Mouse (Mus musculus) thymus, adult 2 months (tissue): ENCODE measurements at regions not wholly inside any gene's neighbourhood (a gene's known extent, or its start where the extent isn't known, plus 50 kb on each side); places are given as distances from the start of the nearest gene placed in this dataset.

Experiments
- DNase-seq: peaks from one replicate; pipeline ENCODE4 v3.0.0; 2021
- H3K27ac ChIP-seq: fragments of 200-500 bp; 2 replicates; pipeline ENCODE4 v1.5.1; 2012; ENCODE audit warnings: low read length, control low read depth; ENCODE audit not compliant: control insufficient read depth, insufficient read depth
- H3K27me3 ChIP-seq: fragments of 200-500 bp; 2 replicates; pipeline ENCODE4 v1.6.1; 2012; ENCODE audit warnings: mild to moderate bottlenecking, low read length, moderate library complexity, mixed read lengths; ENCODE audit not compliant: control insufficient read depth, insufficient read depth
- H3K36me3 ChIP-seq: fragments of 200-500 bp; 2 replicates; pipeline ENCODE4 v1.6.1; 2012; ENCODE audit warnings: mild to moderate bottlenecking, low read length, moderate library complexity; ENCODE audit not compliant: control insufficient read depth, insufficient read depth
- H3K4me1 ChIP-seq: fragments of 200-500 bp; replicated peaks from 2 replicates; pipeline ENCODE4 v1.6.1; 2012; ENCODE audit warnings: low read length; ENCODE audit not compliant: control insufficient read depth, insufficient read depth
- H3K4me3 ChIP-seq: fragments of 200-500 bp; 2 replicates; pipeline ENCODE4 v1.5.1; 2012; ENCODE audit warnings: mild to moderate bottlenecking, low read length, control low read depth, moderate library complexity; ENCODE audit not compliant: control insufficient read depth, insufficient read depth
- CTCF ChIP-seq: fragments of 200-500 bp; IDR thresholded peaks from 2 replicates; pipeline ENCODE4 v1.5.1; 2012; ENCODE audit warnings: mild to moderate bottlenecking, control low read depth, low read length, moderate library complexity, borderline replicate concordance; ENCODE audit not compliant: control insufficient read depth, poor library complexity, insufficient read depth; ENCODE audit errors: extremely low read depth
- POLR2A ChIP-seq: fragments of 200-500 bp; IDR thresholded peaks from 2 replicates; pipeline ENCODE4 v1.6.1; 2012; ENCODE audit warnings: mild to moderate bottlenecking, low read length, control low read depth, moderate library complexity; ENCODE audit not compliant: control insufficient read depth, poor library complexity, insufficient read depth; ENCODE audit errors: extremely low read depth
- WGBS: fragments of 180-500 bp; shearing (Covaris S2); methylation state at CpG from one replicate; pipeline ENCODE4 v1.1.7; 2018; 5-methylcytosine and 5-hydroxymethylcytosine counted together

GRCm38 (mm10) chr11:63351999-63352398 is 223.2 kb downstream of the Pmp22 start:
- DNase-seq = peak; percentile 12
- no peaks in the 10 kb centered on the region for H3K36me3 ChIP-seq
- peak overlapping the region; percentile 95 for H3K27ac ChIP-seq
- peaks cover 9% of the 10 kb centered on the region; the same call in 1 of the 2 replicates for H3K4me1 ChIP-seq
- no peak for TF ChIP-seq CTCF
- TF ChIP-seq POLR2A = no peak
- WGBS = 63% methylated on average over 8 of the region's 8 CpGs
- H3K4me3 ChIP-seq = no peak overlapping the region
- H3K27me3 ChIP-seq = no peaks in the 10 kb centered on the region

DNA sequence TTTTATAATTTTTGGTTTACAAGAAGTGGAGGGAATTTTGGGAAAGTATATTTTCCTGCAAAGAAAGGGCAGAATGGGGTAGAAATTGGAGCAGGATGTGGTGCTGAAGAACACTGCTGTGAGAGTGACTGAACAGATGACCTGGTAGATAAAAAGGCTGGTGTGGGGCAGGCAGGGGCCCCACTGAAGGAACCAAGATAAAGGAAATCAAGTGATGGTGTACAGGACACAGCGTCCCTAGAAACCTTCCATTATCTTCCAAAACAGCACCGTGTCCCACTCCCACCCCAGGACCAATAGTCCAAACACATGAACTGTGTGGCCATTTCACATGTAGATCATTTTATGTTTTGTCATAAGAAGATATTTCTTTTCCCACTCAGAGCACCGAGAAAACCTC is 224.2 kb downstream of the Pmp22 start:
- TF ChIP-seq CTCF = no peak
- no peak for TF ChIP-seq POLR2A
- Histone ChIP-seq H3K4me3 (no peak overlapping the region), H3K27ac (no peak overlapping the region; the same call in 1 of the 2 replicates), H3K4me1 (peaks cover 9% of the 10 kb centered on the region; the same call in 1 of the 2 replicates), H3K27me3 (no peaks in the 10 kb centered on the region), H3K36me3 (no peaks in the 10 kb centered on the region)
- no peak for DNase-seq
- WGBS = 58% methylated on average over 3 of the region's 3 CpGs

- H3K36me3 ChIP-seq = no peaks in the 10 kb centered on the region
- DNase-seq = peak; percentile 14
- 72% methylated on average over 8 of the region's 8 CpGs for WGBS
Measured at GRCm38 (mm10) chr11:63353671-63354070, 224.9 kb downstream of the Pmp22 start.

DNA sequence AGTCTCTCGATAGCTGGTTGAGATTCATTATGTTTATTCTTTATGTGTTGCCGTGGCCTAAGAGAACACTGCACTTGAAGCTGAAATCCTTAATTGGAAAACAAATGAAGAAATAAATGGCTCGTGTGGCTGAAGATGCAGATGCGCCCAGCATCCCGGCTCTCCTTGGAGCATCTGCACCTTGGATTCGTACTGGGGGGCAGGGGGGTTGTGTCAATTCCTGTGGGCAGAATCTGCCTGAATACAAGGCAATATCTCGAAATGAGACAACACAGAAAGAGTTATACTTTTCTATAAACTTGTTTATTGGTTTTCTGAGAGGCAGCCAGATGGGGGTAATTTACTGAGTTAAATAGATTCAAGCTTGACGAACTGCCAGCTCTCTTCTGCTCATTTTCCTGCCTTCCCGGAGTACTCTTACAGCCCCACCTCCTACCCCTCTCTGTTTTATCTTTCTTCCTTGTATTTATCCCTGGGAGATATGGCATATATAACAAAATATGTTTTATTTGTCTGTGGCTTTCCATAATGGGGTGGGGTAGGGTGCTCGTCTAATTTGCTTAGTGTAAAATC is 229.1 kb downstream of the Pmp22 start:
- H3K36me3 ChIP-seq = no peaks in the 10 kb centered on the region
- H3K4me1 ChIP-seq = 0 out of 2 replicates have a peak, but pooled peaks cover 4% of the 10 kb centered on the region
- WGBS = 91% methylated on average over 10 of the region's 10 CpGs
- no peak overlapping the region for H3K4me3 ChIP-seq
- H3K27me3 ChIP-seq = no peaks in the 10 kb centered on the region
- TF ChIP-seq POLR2A = no peak
- TF ChIP-seq CTCF = no peak
- H3K27ac ChIP-seq = no peak overlapping the region
- no peak for DNase-seq

More at GRCm38 (mm10) chr11:63353671-63354070, 224.9 kb downstream of the Pmp22 start:
- Histone ChIP-seq H3K27me3 (no peaks in the 10 kb centered on the region), H3K4me3 (no peak overlapping the region), H3K27ac (peak overlapping the region; percentile 44), H3K4me1 (peaks cover 9% of the 10 kb centered on the region; the same call in 1 of the 2 replicates)
- TF ChIP-seq CTCF (no peak), POLR2A (no peak)

GRCm38 (mm10) chr11:63367756-63368265 is 239.0 kb downstream of the Pmp22 start:
- Histone ChIP-seq H3K27ac (no peak overlapping the region), H3K36me3 (no peaks in the 10 kb centered on the region), H3K4me1 (no peaks in the 10 kb centered on the region), H3K27me3 (no peaks in the 10 kb centered on the region), H3K4me3 (no peak overlapping the region)
- DNase-seq = no peak
- TF ChIP-seq CTCF (no peak), POLR2A (no peak)
- WGBS = 90% methylated on average over 6 of the region's 6 CpGs

GRCm38 (mm10) chr11:63369475-63369874 is 240.7 kb downstream of the Pmp22 start:
- H3K4me3 ChIP-seq = no peak overlapping the region
- no peak overlapping the region for H3K27ac ChIP-seq
- no peak for DNase-seq
- no peaks in the 10 kb centered on the region for H3K4me1 ChIP-seq
- TF ChIP-seq CTCF (no peak), POLR2A (no peak)
- 94% methylated on average over 2 of the region's 2 CpGs for WGBS
- H3K36me3 ChIP-seq = no peaks in the 10 kb centered on the region
- H3K27me3 ChIP-seq = no peaks in the 10 kb centered on the region
